Mouse (Mus musculus) heart, postnatal 14 days (tissue): Measurements from ENCODE around the gene Gimap4. TPM values are rescaled to one million over a fixed set of nuclear protein-coding genes. Genes with fewer than 3 reads are reported as not detected.
A peak's percentile ranks its signal among the peaks of the same experiment; 100 is the strongest.

Experiments used
- DNase-seq, 2 experiments: peaks; one replicate each; pipeline ENCODE4 v3.0.0; 2021 to 2022
- intact Hi-C: fragments of 180-260 bp; cut with DNase I; formaldehyde crosslinking; loops from one replicate; pipeline ENCODE4 v1.15.1; 2025
- long read RNA-seq, 2 experiments: library from polyadenylated mRNA; stranded (forward); transcript quantifications; one replicate each; pipeline ENCODE4 v2.0.0; 2021
- total RNA-seq, 2 experiments: library from RNA; stranded (reverse); gene quantifications; 2 replicates each; pipeline ENCODE4 v1.2.3; 2021

The Gimap4 gene
- 10 to 100 TPM; 32.2 to 42.6 TPM for total RNA-seq
- long read RNA-seq, experiment 1, transcript Gimap4-202 (3 exons, 1,804 nt) = major isoform, 29 of 34 reads
- long read RNA-seq, experiment 1, partial matches to known transcripts = 1 of 34 reads
- long read RNA-seq, experiment 1, other reads (novel, unspliced or antisense) = 3 of 34 reads
- long read RNA-seq, experiment 2, transcript Gimap4-202 (3 exons, 1,804 nt) = major isoform, 34 of 37 reads
- long read RNA-seq, experiment 2, partial matches to known transcripts = 0 of 37 reads
- long read RNA-seq, experiment 2, other reads (novel, unspliced or antisense) = 3 of 37 reads

DNA sequence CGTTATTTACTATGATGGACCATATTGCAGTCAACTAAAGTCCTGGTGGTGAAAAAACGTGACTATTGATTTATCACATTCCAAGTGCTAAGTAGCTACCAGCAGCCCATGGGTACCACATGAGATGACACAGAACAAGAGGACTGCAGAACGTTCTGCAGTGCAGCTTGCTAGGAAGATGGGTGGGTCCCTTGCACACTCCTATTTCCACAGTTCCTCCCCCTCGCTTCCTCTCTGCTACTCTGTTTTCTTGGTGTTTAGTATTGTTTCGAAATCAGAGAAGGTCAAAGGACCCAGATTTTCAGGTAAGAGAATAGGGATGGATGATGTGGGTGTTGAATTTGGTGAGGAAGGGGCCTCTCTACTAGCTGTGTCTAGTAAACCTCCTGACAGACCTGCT, at the start of gene Gimap4:
Gene Gimap4 (plus strand): TSS at position 231 of the 400 bp plus-strand sequence.
- intact Hi-C loops = loop anchor here (2.0 kb wide), 1 partner anchor 38 kb away; the partner anchor contains the start of gene Gimap8

DNA sequence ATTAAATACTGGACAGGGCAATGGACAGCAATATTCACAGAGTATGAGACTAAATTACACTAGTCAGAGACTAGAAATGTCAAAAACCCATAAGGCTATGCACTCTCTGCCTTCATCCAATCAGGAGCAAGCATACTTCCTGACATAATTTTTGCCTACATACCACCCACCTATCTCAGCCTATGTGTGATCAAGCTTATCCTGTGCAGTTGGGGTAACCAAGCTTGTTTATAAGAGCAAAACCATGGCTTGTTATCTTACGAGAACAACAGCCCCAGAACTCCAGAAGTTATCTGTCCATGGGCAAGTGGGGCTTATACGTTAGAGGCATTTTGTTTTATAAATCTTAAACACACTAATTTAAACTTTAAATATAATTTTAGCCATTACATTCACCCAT, 49.2 kb upstream of the Gimap4 start:
- no peak for DNase-seq
- intact Hi-C loops = no loop called here

More for the DNA sequence above, at the start of gene Gimap4:
- DNase-seq = no peak

DNA sequence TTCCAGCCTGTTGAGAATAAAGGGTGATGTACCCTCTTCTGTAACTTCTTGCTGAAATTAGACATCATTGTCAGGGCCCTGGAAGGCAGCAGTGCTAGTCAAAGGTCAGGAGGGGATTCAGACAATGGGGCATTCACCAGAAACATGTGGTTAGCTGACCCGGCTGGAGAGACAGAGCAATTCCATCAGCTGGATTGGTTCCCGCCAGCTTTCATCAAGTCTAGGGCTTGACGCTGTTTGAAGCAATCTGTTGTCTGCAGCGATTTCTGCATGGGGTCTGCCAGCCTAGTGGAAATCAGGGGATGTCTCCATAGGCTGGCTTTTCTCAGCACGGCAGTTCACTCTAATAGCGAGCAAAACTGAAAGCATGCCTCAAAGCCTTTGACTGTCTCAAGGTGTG, 47.8 kb upstream of the Gimap4 start:
- intact Hi-C loops = no loop called here
- DNase-seq = peak; percentile 44 to 71

DNA sequence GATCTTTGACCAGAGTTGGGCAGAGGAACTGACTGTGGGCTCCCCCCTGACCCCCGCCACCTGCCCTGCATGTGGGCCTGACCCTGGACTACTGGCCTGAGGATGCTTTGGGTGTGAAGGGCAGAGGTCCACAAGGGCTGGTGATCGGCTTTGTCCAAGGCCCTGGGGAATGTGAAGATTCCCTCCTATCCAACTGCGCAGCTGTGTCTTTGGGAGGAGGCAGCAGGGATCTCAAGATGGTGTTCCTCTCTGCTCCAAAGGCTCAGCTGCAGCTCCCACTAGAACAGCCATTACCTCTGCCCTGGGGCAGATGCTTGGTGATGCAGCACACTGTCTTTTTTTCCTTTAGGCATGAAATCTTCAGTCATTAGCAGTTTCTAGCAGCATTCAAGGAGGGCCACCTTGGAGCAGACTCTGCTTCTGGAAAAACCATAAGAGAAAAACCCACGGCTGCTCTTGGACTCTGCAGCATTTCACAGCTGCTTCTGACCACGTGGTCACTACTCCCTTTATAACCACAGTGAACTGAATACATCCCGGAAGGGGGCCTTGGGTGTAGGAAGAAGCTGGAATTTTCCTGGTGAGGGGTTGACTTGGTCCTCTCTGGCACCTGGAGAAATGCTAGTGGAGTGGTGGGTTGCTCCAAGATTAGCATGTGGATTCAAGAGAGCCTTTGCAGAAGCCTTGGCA, 46.4 kb upstream of the Gimap4 start:
- no peak for DNase-seq
- intact Hi-C loops = no loop called here

DNA sequence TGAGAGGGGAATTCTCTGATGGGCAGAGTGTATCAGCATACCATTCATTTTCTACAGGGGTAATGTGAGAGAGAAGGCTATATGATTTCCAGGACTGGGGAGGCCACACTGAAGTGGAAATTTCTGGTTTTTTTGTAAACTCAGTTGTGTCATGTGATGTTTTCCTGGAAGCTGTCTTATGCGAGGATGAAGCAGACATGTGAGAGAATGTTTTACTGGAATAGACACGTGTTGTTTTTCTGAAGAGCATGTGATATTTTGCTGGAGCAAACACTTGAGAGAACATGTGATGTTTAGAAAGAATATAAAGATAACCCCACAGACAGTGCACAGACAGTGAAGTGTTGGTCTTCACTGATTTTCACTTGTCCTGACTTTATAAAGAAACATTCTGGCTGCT, 45.8 kb upstream of the Gimap4 start:
- no peak for DNase-seq
- intact Hi-C loops = no loop called here

DNA sequence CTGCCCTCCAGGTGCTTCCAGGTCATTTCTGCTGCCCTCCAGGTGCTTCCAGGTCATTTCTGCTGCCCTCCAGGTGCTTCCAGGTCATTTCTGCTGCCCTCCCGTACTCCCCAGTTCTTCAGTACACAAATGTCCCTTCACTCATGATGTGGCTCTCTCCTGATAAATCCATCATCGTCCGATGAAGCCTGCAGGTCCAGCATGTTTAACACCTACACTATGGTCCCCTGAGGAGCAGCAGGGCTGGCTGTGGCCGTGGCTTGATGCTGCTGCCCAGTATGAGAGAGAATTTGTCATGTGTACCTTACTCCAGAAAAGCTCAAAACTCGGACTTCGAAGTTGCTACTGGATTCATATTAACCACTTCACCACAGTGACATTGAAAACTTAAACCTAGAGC, 43.0 kb upstream of the Gimap4 start:
- no peak for DNase-seq
- intact Hi-C loops = loop anchor here (10.0 kb wide), 1 partner anchor 313 kb away; no protein-coding TSS in a partner anchor

DNA sequence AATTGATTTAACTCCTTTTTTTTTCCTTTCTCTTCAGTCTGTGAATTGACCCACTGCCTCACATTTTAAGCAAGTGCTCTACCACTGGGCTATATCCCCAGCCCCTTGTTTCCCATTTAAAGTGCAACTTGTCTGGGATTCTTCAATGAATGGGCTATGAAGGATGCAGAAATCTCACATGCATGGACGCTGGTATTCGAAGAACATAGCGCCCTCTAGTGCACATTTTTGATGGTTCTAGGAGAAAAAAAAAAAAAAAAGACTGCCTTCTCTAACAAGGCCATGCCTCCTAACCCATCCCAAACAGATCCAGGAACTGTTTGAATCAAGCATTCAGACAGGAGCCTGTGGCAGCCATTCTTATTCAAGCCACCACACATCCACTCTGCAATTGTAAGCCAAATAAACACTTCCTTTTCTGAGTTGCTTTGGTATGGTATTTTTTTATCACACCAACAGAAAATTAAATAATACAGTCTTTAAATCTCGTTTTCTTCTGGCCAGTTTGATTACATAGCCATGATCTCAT, 41.5 kb upstream of the Gimap4 start:
- peak in 1 of 2 experiments; percentile 61 for DNase-seq
- intact Hi-C loops = loop anchor here (2.0 to 10.0 kb wide), 2 partner anchors 96 to 312 kb away; no protein-coding TSS in a partner anchor

DNA sequence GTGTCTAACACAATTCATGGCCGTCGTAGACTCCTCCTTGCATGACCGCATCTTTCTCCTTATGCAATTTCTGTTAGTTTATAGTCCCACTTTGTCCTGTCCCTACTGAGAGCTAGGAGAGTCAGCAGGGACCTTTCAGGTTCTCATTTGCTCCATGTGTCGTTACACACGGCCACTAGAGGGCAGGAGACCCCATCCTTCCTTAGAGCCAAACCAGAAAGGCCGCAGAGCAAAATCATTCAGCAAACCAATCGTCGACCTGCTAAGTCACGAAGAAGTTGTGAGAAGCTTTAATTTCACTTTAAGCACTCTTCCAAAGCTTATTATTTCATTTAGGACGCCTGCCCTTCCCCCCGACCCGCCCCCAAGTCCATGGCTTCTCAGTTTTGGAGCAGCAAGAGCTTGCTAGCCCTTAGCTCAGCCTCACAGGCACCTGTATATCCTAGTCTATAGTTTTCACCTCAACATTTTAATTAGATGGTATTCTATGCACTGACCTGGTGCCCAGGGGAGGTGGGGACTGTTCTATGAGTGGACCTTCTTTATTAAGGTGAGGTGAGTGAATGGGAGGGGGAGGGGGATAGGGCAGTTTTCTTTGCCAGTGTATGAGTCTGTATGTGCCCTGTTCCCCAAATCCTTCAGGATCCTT, 38.6 kb upstream of the Gimap4 start:
- intact Hi-C loops = loop anchor here (1.0 to 10.0 kb wide), 8 partner anchors 29 to 467 kb away; partner anchors contain the start of genes Gimap4 and Gimap5

DNA sequence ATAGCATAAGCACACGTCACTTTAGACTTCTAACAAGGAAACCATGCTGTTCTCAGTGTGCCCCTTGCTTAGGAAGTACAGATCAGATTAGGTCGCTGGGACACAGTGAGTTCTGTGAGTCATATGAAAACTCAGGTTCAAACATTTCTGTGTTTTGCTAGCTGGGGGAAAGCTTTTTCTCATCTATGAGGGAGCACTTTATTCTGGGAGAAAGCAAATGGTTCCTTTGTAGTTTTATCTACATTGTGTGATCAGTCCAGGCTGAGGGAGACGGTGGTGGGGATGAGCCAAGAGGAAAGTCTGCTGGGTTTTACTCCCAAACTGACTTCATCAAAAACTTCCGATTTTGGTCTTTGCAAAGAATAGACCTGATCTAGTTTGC, 38.0 kb upstream of the Gimap4 start:
- no peak for DNase-seq
- intact Hi-C loops = loop anchor here (2.0 to 10.0 kb wide), 5 partner anchors 29 to 309 kb away; partner anchors contain the start of genes Gimap4 and Gimap5

More for the DNA sequence above, 38.6 kb upstream of the Gimap4 start:
- peak; percentile 78 to 82 for DNase-seq

DNA sequence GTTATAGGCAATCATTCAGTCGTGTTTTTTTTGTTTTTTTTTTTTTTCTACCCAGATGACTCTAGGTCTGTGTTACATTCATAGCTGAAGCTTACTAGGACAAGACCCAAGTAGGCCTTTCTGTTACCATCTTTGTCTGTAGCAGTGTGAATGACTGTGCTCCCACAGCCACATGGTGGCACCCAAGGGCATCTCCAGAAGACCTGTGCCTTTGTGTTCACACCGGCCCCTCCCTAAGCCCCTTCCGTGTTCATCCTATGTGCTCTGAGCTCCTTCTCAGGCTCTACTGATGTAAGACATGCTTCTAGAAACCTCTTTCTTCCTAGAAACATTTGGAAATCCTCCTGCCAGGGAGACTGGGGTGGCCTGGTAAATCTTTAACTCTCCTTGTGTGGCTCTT, 37.4 kb upstream of the Gimap4 start, which contains the start of gene Gimap8:
Gene Gimap8 (plus strand): TSS at position 240 of the 400 bp plus-strand sequence.
- peak; percentile 61 to 67 for DNase-seq
- intact Hi-C loops = loop anchor here (2.0 to 10.0 kb wide), 5 partner anchors 28 to 308 kb away; partner anchors contain the start of genes Gimap4 and Gimap5

DNA sequence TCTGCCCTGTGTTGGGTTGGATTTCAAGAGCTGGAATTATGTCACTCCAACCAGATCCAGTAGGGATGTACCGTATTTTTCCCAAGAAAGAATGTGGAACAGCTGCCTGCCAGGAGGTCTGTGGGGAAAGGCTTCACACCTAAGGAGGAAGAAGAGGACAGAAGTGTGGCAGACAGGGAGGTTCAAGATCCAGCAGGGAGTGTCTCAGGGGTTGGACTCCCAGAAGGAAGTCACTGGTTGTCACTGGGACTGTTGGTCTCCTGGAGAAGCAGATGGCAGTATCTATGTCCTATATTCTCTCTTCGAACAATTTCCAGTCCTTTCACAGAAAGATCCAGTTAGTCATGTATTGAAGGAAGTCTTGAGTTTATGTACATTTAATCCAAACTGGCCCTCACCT, 36.7 kb upstream of the Gimap4 start:
- no peak for DNase-seq
- intact Hi-C loops = loop anchor here (2.0 to 10.0 kb wide), 5 partner anchors 27 to 307 kb away; partner anchors contain the start of genes Gimap4 and Gimap5

DNA sequence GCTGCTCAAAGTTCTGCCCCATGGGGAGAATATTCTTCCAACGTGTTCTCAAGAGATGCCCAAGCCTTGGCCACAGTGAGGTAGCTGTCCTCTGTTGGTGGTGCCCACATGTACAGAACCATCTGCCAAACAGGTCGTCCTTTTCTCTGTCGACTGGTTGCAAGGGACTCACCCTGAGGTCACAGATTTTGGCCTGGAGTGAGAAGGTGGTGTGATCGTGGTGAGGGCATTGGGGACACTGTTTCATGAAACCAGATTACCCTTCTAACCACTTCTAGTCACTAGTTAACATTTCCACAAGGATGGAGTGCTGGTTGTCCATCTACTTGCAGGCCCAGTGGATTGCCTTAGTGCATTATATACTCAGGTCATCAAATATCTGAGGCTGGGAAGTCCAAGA, 35.6 kb upstream of the Gimap4 start:
- DNase-seq = no peak
- intact Hi-C loops = loop anchor here (5.0 to 10.0 kb wide), 2 partner anchors 209 to 306 kb away; no protein-coding TSS in a partner anchor

DNA sequence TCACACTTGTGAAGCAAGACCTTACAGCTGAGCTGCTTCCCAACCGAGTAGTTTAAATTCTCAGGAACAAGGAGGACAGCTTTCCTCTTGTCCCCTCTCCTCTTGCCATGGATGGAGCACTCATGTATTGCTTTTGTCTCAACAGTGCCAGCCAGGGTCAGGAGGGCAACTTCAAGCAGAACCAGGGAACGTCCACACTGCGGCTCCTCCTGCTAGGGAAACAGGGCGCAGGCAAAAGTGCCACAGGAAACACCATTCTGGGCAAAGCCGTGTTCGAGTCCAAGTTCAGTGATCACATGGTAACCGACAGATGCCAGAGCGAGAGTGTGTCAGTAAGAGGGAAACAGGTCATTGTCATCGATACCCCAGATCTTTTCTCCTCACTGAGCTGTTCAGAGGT, 34.3 kb upstream of the Gimap4 start:
- DNase-seq = no peak
- intact Hi-C loops = no loop called here

DNA sequence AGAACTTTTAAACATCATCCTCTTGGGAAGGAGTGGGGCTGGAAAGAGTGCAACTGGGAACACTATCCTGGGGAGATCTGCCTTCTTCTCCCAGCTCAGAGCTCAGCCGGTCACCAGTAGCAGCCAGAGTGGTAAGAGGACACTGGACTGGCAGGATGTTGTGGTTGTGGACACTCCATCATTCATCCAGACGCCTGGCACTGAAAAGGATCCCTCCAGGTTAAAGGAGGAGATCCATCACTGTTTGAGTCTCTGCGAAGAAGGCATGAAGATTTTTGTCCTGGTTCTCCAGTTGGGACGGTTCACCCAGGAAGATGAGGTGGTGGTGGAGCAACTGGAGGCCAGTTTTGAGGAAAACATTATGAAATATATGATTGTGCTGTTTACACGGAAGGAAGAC, 25.6 kb upstream of the Gimap4 start:
- intact Hi-C loops = no loop called here
- DNase-seq = no peak

DNA sequence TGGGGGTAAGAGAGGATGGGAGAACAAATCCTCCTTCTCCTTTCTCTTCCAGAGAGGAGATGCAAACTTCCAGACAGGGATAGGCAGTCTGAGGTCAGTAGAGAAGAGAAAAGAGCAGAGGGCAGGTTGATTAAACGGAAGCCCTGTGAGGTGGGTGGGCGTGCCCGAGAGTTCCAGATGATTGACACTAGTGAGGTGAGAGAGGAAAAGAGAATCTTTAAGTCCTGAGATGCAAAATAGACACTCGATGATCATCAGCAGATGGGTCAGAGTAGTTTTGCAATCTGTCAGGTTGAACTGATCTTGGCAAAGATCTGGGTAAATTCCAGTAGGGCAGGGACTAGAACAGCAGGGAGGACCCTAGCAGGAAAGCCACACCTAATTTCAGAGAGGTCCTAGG, 19.6 kb upstream of the Gimap4 start:
- no peak for DNase-seq
- intact Hi-C loops = no loop called here

DNA sequence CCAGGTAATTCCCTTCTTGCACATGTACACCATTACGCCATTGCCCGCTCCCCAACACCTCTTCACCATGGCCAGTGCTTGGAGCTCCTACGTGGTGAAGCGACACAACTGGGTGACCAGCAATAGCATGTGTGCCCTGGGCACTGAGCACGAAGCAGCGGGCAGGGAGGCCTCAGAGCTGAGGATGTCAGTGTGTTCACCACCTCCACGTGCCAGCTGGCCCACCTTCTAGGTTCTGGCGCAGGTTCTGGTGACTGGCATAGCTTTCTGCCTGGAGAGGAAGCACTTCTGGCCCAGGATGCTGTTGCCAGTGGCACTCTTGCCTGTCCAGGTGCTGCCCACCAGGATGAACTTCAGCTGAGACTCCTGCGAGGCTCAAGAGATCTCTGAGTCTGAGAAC, 18.9 kb upstream of the Gimap4 start:
- no peak for DNase-seq
- intact Hi-C loops = no loop called here

DNA sequence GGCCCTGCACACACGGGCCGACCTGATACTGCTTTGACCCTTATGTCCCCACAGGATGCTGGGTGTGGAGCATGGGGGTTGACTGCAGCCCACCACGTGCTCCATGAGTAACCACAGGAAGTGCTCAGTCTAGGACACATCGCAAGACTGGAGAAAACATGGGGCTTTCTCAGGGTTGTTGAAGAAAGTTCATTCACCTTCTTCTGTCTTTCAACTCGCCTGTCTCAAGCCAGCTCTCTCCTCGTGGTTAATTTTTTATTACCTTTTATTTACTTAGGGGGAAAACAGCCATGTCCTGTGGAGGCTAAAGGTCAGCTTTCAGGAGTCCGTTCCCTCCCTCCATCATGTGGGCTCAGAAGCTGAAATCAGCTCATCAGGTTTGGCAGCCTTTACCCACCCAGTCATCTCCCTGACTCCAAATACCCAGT, 18.2 kb upstream of the Gimap4 start:
- intact Hi-C loops = no loop called here
- DNase-seq = no peak

DNA sequence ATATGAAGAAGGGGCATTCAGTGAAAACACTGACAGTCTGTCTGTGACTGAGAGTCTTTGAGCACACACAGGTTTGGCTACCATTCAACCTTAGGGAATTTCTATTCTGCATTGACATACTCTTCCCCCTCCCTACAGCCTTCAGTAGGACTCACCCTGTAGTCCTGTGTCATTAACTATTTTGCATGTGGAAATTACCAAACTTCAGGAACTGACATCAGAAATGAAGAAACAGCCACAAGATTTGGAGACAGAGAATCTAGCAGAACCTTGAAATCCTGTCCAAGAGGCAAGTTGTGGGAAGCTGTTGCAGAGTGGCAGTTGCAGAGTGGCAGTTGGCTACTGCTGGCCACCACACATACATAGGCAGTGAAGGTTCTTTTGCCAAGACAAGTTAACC, 16.3 kb upstream of the Gimap4 start:
- DNase-seq = no peak
- intact Hi-C loops = no loop called here

DNA sequence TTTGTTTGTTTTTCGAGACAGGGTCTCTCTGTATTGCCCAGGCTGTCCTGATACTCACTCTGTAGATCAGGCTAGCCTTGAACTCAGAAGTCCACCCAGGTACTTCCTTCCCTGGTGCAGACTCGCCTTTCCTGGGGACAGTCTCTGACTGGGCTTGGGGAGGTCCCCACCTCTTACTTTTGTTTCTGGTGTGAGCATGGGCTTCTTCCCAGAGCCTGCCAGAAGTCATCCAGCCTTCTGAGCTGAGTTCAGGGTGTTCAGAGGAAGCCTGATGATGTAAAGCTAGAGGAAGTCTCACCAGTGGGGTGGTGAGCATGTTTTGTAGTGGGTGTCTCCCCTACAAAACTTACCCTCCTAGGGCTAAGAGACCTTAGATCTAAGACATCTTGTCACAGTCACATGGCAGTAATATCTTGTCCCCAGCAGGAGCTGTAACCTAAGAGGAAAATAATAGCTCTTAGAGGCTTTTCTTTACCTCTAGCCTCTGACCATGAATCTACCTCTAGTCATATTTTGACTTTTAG, 14.8 kb upstream of the Gimap4 start:
- intact Hi-C loops = no loop called here
- no peak for DNase-seq
